24 mouse cellular contexts compared by ENCODE assay signal in genomic region chr9:50890494-50891090, GRCm38 (mm10).
"Had no signal": no experiment of that assay in that cellular context is flagged by ENCODE, and none has a peak within 500 bp of the region (broad histone marks: within the 10 kb centered on the region; RNA-seq: fewer than 3 reads in every experiment).

No protein-coding gene starts in this region.

- H3K4me2 ChIP-seq: heart, embryonic 11.5 days; heart, embryonic 13.5 days; heart, embryonic 15.5 days; hindbrain, embryonic 13.5 days; hindbrain, embryonic 15.5 days; kidney, embryonic 15.5 days; limb, embryonic 12.5 days; liver, embryonic 11.5 days; liver, embryonic 13.5 days had no signal

- H3K9me3 ChIP-seq: heart, embryonic 13.5 days; heart, embryonic 15.5 days; hindbrain, embryonic 13.5 days; hindbrain, embryonic 15.5 days; kidney, embryonic 15.5 days; limb, embryonic 10.5 days; limb, embryonic 12.5 days; liver, embryonic 13.5 days had no signal

- H3K9ac ChIP-seq: heart, embryonic 13.5 days; heart, embryonic 15.5 days; hindbrain, embryonic 13.5 days; hindbrain, embryonic 15.5 days; kidney, embryonic 15.5 days; limb, embryonic 12.5 days; liver, embryonic 13.5 days had no signal

- H3K27me3 ChIP-seq: heart, embryonic 13.5 days; heart, embryonic 15.5 days; hindbrain, embryonic 13.5 days; hindbrain, embryonic 15.5 days; kidney, embryonic 15.5 days; limb, embryonic 12.5 days; liver, embryonic 13.5 days had no signal

- H3K27ac ChIP-seq: heart, adult 2 months; heart, embryonic 13.5 days; heart, embryonic 15.5 days; hindbrain, embryonic 13.5 days; hindbrain, embryonic 15.5 days; hindbrain, postnatal 0 days; kidney, embryonic 15.5 days; kidney, postnatal 0 days; limb, embryonic 10.5 days; limb, embryonic 12.5 days; liver, embryonic 13.5 days had no signal

- H3K4me3 ChIP-seq: heart, adult 2 months; heart, embryonic 13.5 days; heart, embryonic 15.5 days; hindbrain, embryonic 13.5 days; hindbrain, embryonic 15.5 days; kidney, embryonic 15.5 days; limb, embryonic 10.5 days; limb, embryonic 12.5 days; liver, embryonic 13.5 days had no signal

- ATAC-seq: hindbrain, postnatal 0 days; intestine, embryonic 16.5 days had no signal

- DNase-seq: heart, adult 2 months; heart, postnatal 14 days; heart, postnatal 36 days; kidney, adult 11 months; kidney, adult 2 months; kidney, adult 9 months; kidney, postnatal 14 days; kidney, postnatal 36 days; layer of hippocampus, adult 9-11 months; layer of hippocampus, postnatal 36 days; liver; liver, embryonic 13.5 days had no signal
